Mouse (Mus musculus): Measurements from ENCODE around the gene Pvr.

Pvr gene

GRCm38 (mm10) chr7:19944709-19945108 is 23.7 kb upstream of the Pvr start:
- TF ChIP-seq GATA4 (IDR thresholded peaks at IDR 0.05; ENCODE audit: insufficient replicate concordance, low read length), result no peak

DNA sequence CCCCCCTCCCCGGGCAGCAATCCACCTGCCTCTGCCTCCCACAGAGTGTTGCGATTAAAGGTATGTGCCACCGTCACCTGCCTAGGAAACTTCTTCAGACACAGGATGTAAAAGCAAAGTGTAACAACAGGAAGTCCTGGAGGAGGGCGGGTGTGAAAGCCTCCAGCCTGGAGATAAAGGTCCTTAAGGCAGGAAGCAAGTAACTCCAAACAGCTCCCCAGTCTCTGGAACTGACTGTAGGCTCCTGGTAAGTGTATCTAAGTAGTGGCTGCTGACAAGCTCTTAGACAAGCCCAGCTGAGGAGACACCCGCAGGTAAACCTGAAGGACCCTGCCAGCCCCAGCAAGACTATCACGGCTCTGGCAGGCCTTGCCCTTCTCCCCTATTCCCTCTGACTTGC is 19.3 kb upstream of the Pvr start:
- TF ChIP-seq GATA4 (IDR thresholded peaks at IDR 0.05; ENCODE audit: insufficient replicate concordance, low read length), result no peak

- TF ChIP-seq GATA4 (IDR thresholded peaks at IDR 0.05; ENCODE audit: insufficient replicate concordance, low read length), result no peak
Observed at GRCm38 (mm10) chr7:19939555-19940235, 18.7 kb upstream of the Pvr start.

DNA sequence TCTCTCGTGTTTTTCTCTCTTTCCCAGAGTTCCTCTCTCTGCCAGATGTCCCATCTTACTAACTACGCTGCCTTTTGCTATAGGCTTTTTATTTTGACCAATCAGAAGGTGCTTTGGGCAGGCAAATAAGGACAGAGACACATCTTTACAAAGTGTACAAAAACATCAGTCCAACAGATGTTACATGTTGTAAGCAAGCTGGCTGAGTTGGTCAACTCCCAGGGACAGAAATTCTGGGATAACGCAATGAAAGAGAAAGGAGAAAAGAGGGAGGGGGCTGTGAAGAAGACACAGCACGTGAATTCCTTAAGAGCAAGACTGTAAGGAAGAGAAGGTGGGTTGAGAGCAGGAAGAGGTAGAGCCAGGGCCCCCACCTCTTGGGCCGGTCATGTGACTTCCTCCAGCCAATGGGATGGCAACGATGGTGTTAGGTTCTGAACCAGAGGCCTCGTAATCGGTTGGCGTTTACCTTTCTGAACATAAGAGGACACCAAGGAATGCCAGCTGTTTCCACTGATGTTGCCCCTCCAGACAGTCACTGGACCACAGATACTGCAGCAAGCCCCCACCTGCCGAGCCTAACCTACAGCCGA is 16.4 kb upstream of the Pvr start:
- TF ChIP-seq GATA4 (IDR thresholded peaks at IDR 0.05; ENCODE audit: insufficient replicate concordance, low read length), result no peak

DNA sequence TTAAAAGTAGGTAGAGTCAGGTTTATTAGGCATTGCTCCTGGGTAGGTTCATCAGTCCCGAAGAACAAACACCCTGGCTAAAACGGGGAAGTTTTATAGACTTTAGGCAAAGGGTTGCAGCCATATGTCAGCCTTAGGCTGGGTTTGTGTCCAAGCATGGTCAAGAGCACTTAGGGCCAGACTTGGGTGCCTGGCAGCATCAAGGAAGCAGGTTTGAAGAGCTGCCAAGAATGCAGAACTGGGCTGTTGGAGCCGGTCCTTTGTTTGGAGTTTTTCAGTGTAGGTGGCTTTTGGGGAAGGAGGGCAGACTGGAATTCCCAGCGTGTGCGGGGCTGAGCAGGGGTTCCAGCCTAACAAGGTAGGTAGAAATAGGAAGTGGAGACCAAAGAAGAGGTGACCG is 15.0 kb upstream of the Pvr start:
- TF ChIP-seq GATA4 (IDR thresholded peaks at IDR 0.05; ENCODE audit: insufficient replicate concordance, low read length), result no peak

DNA sequence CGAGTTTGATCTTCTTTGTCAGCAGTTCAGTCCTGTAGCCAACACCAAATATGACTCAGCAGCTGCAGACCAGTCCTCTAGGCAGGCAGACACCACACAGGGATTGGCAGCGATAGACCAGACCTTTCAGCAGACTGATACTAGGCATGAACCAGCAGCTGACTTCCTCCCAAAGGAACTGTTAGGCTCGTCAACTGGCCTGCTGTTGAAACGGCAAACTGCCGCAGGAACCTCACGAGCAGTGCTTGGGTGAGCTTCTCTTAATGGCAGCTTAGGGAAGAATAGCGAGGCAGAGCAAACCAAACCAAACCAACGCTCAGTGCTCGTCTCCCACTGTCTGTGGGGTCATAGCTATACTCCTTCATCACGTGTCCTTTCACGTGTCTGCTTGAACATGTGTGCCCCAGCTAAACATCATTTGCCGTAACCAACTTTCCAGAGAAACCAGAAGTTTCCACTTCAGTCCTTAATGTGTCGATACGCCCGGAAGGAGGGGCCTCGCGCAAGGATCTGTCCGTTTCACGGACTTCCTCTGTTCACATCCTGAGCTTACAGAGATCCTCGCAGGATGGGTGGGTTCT is 14.3 kb upstream of the Pvr start:
- no peak for TF ChIP-seq GATA4 (IDR thresholded peaks at IDR 0.05; ENCODE audit: insufficient replicate concordance, low read length)

- TF ChIP-seq GATA4 (IDR thresholded peaks at IDR 0.05; ENCODE audit: insufficient replicate concordance, low read length), result no peak
Observed at GRCm38 (mm10) chr7:19932877-19933809, 12.2 kb upstream of the Pvr start.

- TF ChIP-seq GATA4 (IDR thresholded peaks at IDR 0.05; ENCODE audit: insufficient replicate concordance, low read length), result no peak
Observed at GRCm38 (mm10) chr7:19932133-19932876, 11.3 kb upstream of the Pvr start.

DNA sequence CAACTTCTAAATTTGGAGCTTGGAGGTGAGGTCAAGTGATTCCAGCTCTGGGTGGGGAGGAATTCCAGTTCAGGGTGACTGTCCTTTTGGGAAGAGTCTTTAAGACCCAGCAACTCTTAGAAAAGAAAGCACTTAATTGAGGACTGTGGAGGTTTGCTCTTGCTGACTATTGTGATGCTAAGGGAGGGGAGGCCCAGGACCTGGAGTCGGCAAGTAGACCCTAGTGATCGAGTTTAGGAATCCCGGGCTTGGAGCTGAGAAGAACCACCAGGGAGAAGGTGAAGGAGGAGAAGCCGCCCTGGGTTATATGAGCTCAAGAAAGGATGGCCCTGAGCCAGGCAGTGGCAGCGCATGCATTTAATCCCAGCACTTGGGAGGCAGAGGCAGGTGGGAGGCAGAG is 7.5 kb upstream of the Pvr start:
- TF ChIP-seq GATA4 (IDR thresholded peaks at IDR 0.05; ENCODE audit: insufficient replicate concordance, low read length), result no peak

- peak; percentile 53; the same call in 1 of the 2 replicates for TF ChIP-seq GATA4 (IDR thresholded peaks at IDR 0.05; ENCODE audit: insufficient replicate concordance, low read length)
Observed at GRCm38 (mm10) chr7:19926849-19927480, 6.0 kb upstream of the Pvr start.

- TF ChIP-seq GATA4 (IDR thresholded peaks at IDR 0.05; ENCODE audit: insufficient replicate concordance, low read length), result no peak
Observed at GRCm38 (mm10) chr7:19925376-19925775, 4.4 kb upstream of the Pvr start.

DNA sequence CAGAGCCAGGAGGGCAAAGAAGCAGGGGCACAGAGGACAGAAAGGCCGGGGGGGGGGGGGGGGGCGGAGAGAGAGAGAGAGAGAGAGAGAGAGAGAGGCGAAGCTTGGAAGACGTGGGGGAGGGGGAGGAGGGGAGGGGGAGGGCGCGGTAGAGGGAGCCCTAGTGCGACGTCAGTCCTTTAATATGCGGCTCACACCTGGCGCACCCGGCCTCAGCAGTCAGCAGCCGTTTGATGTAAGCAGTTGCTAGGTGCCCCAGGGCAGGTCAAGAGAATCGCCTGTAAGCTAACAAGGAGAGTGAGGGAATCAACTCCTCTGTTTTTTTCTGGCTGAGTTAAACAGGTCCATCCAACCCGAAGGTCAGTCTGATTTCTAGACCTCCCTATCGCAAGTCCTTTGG is 2.8 kb upstream of the Pvr start:
- TF ChIP-seq GATA4 (IDR thresholded peaks at IDR 0.05; ENCODE audit: insufficient replicate concordance, low read length), result no peak

GRCm38 (mm10) chr7:19923354-19923753 is 2.4 kb upstream of the Pvr start:
- no peak for TF ChIP-seq GATA4 (IDR thresholded peaks at IDR 0.05; ENCODE audit: insufficient replicate concordance, low read length)

- no peak for TF ChIP-seq GATA4 (IDR thresholded peaks at IDR 0.05; ENCODE audit: insufficient replicate concordance, low read length)
Observed at GRCm38 (mm10) chr7:19920166-19920505, 824 bp downstream of the Pvr start.

Measured in liver, adult (tissue).